Mouse (Mus musculus) left cerebral cortex, adult 2 months (tissue): ENCODE measurements around the gene Pard3b. TPM values are rescaled to one million over a fixed set of nuclear protein-coding genes. Genes with fewer than 3 reads are reported as not detected.

Source experiments
- DNase-seq, 2 experiments: peaks; one replicate each; pipeline ENCODE4 v3.0.0; 2021 to 2022; ENCODE audit warnings: low spot score in 2 of 2, mixed read lengths in 1 of 2; ENCODE audit errors: extremely low spot score in 1 of 2
- H3K27ac ChIP-seq: fragments of 200-600 bp; 2 replicates; pipeline ENCODE4 v1.8.1; 2022
- H3K4me3 ChIP-seq: fragments of 200-600 bp; 2 replicates; pipeline ENCODE4 v1.8.1; 2022
- CTCF ChIP-seq: fragments of 200-600 bp; IDR thresholded peaks from 2 replicates; pipeline ENCODE4 v1.8.1; 2022; ENCODE audit warnings: antibody characterized with exemption, mild to moderate bottlenecking, moderate library complexity
- intact Hi-C: fragments of 180-260 bp; cut with DNase I; formaldehyde crosslinking; loops from one replicate; pipeline ENCODE4 v1.15.1; 2025
- total RNA-seq, 2 experiments: library from RNA; stranded (reverse); gene quantifications; 2 replicates each; pipeline ENCODE4 v1.2.3; 2021

The Pard3b gene
- total RNA-seq, 2 experiments from 2014 or later = 4.0 to 5.1 TPM

- intact Hi-C loops = no loop called here
- no peak for DNase-seq
- no peak for TF ChIP-seq CTCF
- no peak overlapping the region for H3K27ac ChIP-seq
- H3K4me3 ChIP-seq = no peak overlapping the region
These were observed 790.9 kb downstream of the Pard3b start for GRCm38 (mm10) chr1:62429333-62430182.

GRCm38 (mm10) chr1:62431054-62431453 is 792.4 kb downstream of the Pard3b start:
- no peak for DNase-seq
- intact Hi-C loops = no loop called here
- Histone ChIP-seq H3K27ac (no peak overlapping the region), H3K4me3 (no peak overlapping the region)
- no peak for TF ChIP-seq CTCF

- H3K4me3 ChIP-seq = no peak overlapping the region
- no peak for TF ChIP-seq CTCF
- intact Hi-C loops = no loop called here
- H3K27ac ChIP-seq = no peak overlapping the region
- DNase-seq = no peak
These were observed 795.3 kb downstream of the Pard3b start for GRCm38 (mm10) chr1:62433891-62434290.

- DNase-seq = no peak
- intact Hi-C loops = no loop called here
- H3K27ac ChIP-seq = no peak overlapping the region
- no peak overlapping the region for H3K4me3 ChIP-seq
- no peak for TF ChIP-seq CTCF
These were observed 797.2 kb downstream of the Pard3b start for GRCm38 (mm10) chr1:62435844-62436243.

- no peak for DNase-seq
- TF ChIP-seq CTCF = no peak
- no peak overlapping the region for H3K27ac ChIP-seq
- intact Hi-C loops = no loop called here
- no peak overlapping the region for H3K4me3 ChIP-seq
These were observed 797.7 kb downstream of the Pard3b start for GRCm38 (mm10) chr1:62436304-62436703.

- DNase-seq = no peak
- Histone ChIP-seq H3K4me3 (no peak overlapping the region), H3K27ac (no peak overlapping the region)
- TF ChIP-seq CTCF = no peak
- intact Hi-C loops = no loop called here
These were observed 798.9 kb downstream of the Pard3b start for GRCm38 (mm10) chr1:62437493-62437892.

GRCm38 (mm10) chr1:62444406-62444805 is 805.8 kb downstream of the Pard3b start:
- no peak overlapping the region for H3K4me3 ChIP-seq
- H3K27ac ChIP-seq = no peak overlapping the region
- TF ChIP-seq CTCF = no peak
- DNase-seq = no peak
- intact Hi-C loops = no loop called here

GRCm38 (mm10) chr1:62446818-62447217 is 808.2 kb downstream of the Pard3b start:
- Histone ChIP-seq H3K4me3 (no peak overlapping the region), H3K27ac (no peak overlapping the region)
- DNase-seq = no peak
- intact Hi-C loops = no loop called here
- no peak for TF ChIP-seq CTCF

GRCm38 (mm10) chr1:62449193-62449875 is 810.7 kb downstream of the Pard3b start:
- no peak for DNase-seq
- TF ChIP-seq CTCF = no peak
- intact Hi-C loops = no loop called here

GRCm38 (mm10) chr1:62465536-62465935 is 826.9 kb downstream of the Pard3b start:
- DNase-seq = no peak
- intact Hi-C loops = no loop called here
- Histone ChIP-seq H3K27ac (no peak overlapping the region), H3K4me3 (no peak overlapping the region)
- no peak for TF ChIP-seq CTCF

More at GRCm38 (mm10) chr1:62449193-62449875, 810.7 kb downstream of the Pard3b start:
- no peak overlapping the region for H3K27ac ChIP-seq
- H3K4me3 ChIP-seq = no peak overlapping the region

- no peak for DNase-seq
- no peak for TF ChIP-seq CTCF
- Histone ChIP-seq H3K27ac (no peak overlapping the region), H3K4me3 (no peak overlapping the region)
- intact Hi-C loops = no loop called here
These were observed 827.9 kb downstream of the Pard3b start for GRCm38 (mm10) chr1:62466544-62466943.

GRCm38 (mm10) chr1:62483059-62483458 is 844.4 kb downstream of the Pard3b start:
- intact Hi-C loops = no loop called here
- TF ChIP-seq CTCF = no peak
- no peak for DNase-seq
- no peak overlapping the region for H3K4me3 ChIP-seq
- H3K27ac ChIP-seq = no peak overlapping the region
